Mouse (Mus musculus) heart, postnatal 0 days (tissue): ENCODE measurements around the gene Camta1.

Source experiments
- CTCF ChIP-seq: IDR thresholded peaks from 2 replicates; pipeline ENCODE4 v1.5.1; 2016; ENCODE audit warnings: antibody characterized with exemption, control low read depth, low read depth
- EP300 ChIP-seq: IDR thresholded peaks from 2 replicates; pipeline ENCODE4 v1.6.1; 2016; ENCODE audit warnings: antibody characterized with exemption, low read depth

DNA sequence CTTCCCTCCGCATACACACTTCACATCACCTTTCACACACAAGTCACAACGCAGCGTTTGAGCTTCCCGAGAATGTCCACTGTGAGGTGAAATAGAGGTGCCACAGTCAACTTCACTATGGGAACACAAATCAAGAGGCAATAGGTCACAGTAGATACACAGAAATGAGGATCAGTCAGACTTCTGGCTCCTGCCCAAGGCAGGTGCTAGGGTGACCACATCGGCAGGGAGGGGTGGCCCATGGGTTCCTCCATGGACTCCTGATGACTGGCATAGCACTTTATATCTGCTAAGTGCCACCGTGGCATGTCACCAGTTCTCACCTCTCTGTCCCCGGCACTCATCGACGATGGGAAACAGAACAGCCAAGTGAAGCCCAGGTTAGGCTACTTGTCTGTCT lies 863.0 kb downstream of the Camta1 start:
- TF ChIP-seq CTCF (no peak), EP300 (no peak)
